Mouse (Mus musculus) left cerebral cortex, postnatal 14 days (tissue): Measurements from ENCODE around the gene Ncaph2. TPM values are rescaled to one million over a fixed set of nuclear protein-coding genes. Genes with fewer than 3 reads are reported as not detected.

ENCODE experiments used
- DNase-seq, 2 experiments: peaks; one replicate each; pipeline ENCODE4 v3.0.0; 2021 to 2022; ENCODE audit warnings: low spot score in 2 of 2, mixed read lengths in 1 of 2
- intact Hi-C: fragments of 180-260 bp; cut with DNase I; formaldehyde crosslinking; loops from one replicate; pipeline ENCODE4 v1.15.1; 2025
- long read RNA-seq, 2 experiments: library from polyadenylated mRNA; stranded (forward); transcript quantifications; one replicate each; pipeline ENCODE4 v2.0.0; 2021
- total RNA-seq, 2 experiments: library from RNA; stranded (reverse); gene quantifications; 2 replicates each; pipeline ENCODE4 v1.2.3; 2021

The Ncaph2 gene
- total RNA-seq, result 10 to 100 TPM; 80.2 to 81.3 TPM
- long read RNA-seq, experiment 1, transcript Ncaph2-209 (20 exons, 3,255 nt), result minor isoform, 18 of 118 reads
- long read RNA-seq, experiment 1, transcript Ncaph2-203 (20 exons, 3,302 nt), result minor isoform, 13 of 118 reads
- long read RNA-seq, experiment 1, transcript Ncaph2-202 (20 exons, 3,299 nt), result major isoform, 56 of 118 reads
- long read RNA-seq, experiment 1, transcript Ncaph2-201 (20 exons, 3,223 nt), result minor isoform, 6 of 118 reads
- long read RNA-seq, experiment 1, partial matches to known transcripts, result 13 of 118 reads
- long read RNA-seq, experiment 1, other reads (novel, unspliced or antisense), result 11 of 118 reads
- long read RNA-seq, experiment 2, transcript Ncaph2-209 (20 exons, 3,255 nt), result minor isoform, 11 of 108 reads
- long read RNA-seq, experiment 2, transcript Ncaph2-202 (20 exons, 3,299 nt), result major isoform, 54 of 108 reads
- long read RNA-seq, experiment 2, transcript Ncaph2-203 (20 exons, 3,302 nt), result minor isoform, 14 of 108 reads
- long read RNA-seq, experiment 2, partial matches to known transcripts, result 12 of 108 reads
- long read RNA-seq, experiment 2, other reads (novel, unspliced or antisense), result 15 of 108 reads

DNA sequence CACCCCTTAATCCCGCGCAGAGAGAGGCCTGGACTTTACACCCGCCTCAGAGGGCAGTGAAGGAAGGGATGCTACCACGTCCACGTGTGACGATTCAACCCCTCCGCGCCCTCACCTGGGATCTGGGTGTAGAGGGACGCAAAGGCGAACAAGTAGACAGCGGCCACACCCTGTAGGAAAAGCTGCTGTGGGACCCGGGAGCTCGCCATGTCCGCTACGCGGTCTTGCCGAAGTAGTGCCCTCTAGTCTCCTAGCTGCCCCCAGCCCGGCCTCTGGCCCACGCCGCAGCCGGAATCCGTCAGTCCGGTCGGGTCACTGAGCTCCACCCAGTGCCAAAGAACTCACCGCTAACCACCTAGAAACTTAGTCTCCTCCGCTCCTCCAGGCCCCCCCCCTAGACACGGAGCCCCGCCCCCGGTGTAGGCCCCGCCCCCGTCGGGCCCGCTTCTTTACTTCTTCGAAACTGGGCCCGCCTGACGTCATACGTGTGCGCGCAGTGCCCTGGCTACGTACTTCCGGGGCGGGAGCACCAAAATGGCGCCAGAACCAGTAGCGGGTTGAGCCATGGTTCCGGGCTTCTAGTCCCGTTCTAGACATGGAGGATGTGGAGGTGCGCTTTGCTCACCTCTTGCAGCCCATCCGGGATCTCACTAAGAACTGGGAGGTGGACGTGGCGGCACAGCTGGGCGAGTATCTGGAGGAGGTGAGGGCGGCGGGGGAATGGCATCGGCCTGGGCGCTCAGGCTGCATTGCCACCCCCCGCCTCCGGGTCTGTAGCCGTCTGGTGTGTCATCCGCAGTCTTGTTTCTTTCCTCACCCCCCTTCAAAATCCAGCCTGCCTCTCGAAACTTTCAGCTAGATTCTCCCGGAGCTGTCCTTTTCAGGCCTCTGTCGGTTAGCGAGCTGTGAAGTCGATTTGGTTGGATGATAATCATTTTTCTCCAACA lies at the start of gene Ncaph2, which contains the start of gene Lmf2:
Gene Ncaph2 (plus strand): TSS at position 479 of the 947 bp plus-strand sequence.
Gene Lmf2 (minus strand): TSS at position 419 of the 947 bp plus-strand sequence.
- intact Hi-C loops, result loop anchor here (5.0 kb wide), 1 partner anchor 43 kb away; no protein-coding TSS in a partner anchor
- DNase-seq, result peak; percentile 94

GRCm38 (mm10) chr15:89305966-89306365 lies 49.6 kb upstream of the Ncaph2 start:
- intact Hi-C loops, result no loop called here

DNA sequence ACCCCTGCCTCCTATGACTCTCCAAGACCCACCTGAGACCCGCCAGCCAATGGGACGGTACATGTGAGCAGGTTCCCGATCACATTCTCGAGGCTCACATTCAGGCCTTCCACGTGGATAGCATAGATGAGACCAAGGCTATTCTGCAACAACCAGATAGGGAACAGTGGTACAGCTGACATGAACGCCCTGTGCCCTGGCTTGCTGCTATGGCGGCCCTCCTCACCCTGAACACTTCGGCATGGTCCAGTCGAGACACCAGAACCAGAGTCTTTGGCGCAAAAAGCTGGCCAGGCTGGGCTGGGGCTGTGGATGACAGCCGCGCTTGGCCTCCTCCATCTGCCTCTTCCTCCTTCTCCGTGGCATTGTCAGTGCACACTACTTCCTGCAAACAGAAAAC lies 48.1 kb upstream of the Ncaph2 start:
- intact Hi-C loops, result no loop called here
- no peak for DNase-seq

More at GRCm38 (mm10) chr15:89305966-89306365, 49.6 kb upstream of the Ncaph2 start:
- DNase-seq, result no peak

GRCm38 (mm10) chr15:89308406-89309139 lies 46.9 kb upstream of the Ncaph2 start:
- DNase-seq, result no peak
- intact Hi-C loops, result no loop called here

- DNase-seq, result peak in 1 of 2 experiments; percentile 64
- intact Hi-C loops, result loop anchor here (5.0 kb wide), 1 partner anchor 47 kb away; the partner anchor contains the start of genes Lmf2 and Ncaph2
Observed at GRCm38 (mm10) chr15:89309962-89310498, 45.5 kb upstream of the Ncaph2 start.

DNA sequence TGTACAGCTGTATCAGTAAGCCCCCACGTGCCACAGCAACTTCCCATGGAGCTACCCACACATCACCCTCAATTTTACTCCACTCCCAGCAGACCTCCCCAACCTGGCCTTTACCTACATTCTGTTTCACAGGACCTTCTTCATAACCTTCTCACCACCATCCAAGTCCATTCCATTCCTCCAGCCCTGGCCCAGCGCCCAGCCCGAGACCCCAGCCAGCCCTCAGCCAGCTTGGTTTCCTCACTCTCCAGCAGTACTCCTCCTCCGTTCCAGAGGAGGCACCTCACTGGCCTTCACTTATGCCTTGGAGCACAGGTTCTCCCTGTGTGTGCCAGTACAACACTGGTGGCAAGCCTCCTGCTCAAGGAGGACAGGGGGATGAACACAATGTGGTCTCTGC lies 42.2 kb upstream of the Ncaph2 start:
- intact Hi-C loops, result loop anchor here (5.0 kb wide), 1 partner anchor 44 kb away; the partner anchor contains the start of genes Lmf2 and Ncaph2
- no peak for DNase-seq

DNA sequence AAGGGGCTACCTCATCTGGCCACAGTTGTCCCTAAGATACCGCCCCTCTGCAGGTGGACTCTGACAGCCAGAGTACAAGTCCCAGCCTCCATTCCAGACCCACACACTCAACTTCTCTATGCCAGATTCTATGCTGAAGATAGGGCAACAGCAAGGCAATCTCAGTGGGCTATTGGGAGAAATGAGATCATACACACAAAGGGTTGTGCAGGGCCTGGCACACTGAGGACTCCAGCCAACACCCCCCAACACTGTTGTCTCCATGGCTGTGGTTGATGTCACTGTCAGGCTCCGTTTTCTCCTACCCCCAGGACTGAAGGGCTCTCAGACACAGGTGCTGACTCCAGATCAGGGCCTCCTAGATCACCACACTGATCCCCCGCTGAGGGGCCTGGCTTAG lies 41.4 kb upstream of the Ncaph2 start:
- DNase-seq, result no peak
- intact Hi-C loops, result loop anchor here (5.0 kb wide), 1 partner anchor 43 kb away; the partner anchor contains the start of genes Lmf2 and Ncaph2

- intact Hi-C loops, result loop anchor here (5.0 kb wide), 1 partner anchor 43 kb away; the partner anchor contains the start of genes Lmf2 and Ncaph2
- DNase-seq, result no peak
Observed at GRCm38 (mm10) chr15:89314511-89315189, 40.9 kb upstream of the Ncaph2 start.

- DNase-seq, result peak; percentile 98
- intact Hi-C loops, result no loop called here
Observed at GRCm38 (mm10) chr15:89315190-89315731, 40.3 kb upstream of the Ncaph2 start, which contains the start of gene Sbf1. TSS of gene Sbf1 (minus strand) at chr15:89315311.

- intact Hi-C loops, result no loop called here
Observed at GRCm38 (mm10) chr15:89316146-89316545, 39.4 kb upstream of the Ncaph2 start.

GRCm38 (mm10) chr15:89321264-89321663 lies 34.3 kb upstream of the Ncaph2 start:
- intact Hi-C loops, result no loop called here
- DNase-seq, result no peak

More at GRCm38 (mm10) chr15:89316146-89316545, 39.4 kb upstream of the Ncaph2 start:
- no peak for DNase-seq

DNA sequence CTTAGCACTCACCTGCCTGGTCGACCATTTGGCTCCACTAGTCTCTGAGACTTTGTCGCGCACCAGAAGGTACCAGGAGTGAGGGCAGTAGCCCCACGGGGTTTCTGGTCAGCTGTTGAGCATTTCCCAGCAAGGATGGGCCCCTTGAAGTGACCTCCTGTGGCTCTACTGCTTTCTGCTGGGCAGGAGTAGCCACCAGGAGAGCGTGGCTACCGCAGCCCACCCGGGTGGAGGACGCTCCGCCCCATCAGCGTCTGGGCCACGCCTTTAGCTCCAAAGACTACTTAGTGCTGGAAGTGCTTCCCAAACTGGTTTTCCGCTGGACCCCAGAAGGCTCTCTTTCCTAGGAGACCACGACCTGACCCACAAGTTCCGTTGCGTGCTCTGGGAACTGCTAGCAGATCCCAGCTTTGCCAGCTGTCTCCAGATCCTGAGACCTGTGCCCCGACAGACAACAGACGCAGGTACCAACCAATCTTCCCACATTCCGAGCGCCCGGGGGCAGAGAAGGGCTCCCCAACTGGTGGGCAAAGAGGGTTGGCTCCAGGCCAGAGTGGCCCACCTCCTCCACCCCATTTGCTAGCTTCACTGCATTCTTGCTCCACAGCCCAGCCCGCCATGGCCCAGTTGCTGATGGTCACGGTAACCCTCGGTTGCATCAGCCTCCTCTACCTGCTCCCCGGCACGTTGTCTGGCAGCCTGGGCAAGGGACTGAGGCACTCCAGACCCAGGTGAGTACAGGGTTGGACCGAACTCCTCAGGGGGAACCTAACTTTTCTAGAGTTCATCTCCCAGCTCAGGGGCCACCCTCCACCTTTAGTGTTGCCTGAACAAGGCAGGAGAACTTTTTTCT lies 32.6 kb upstream of the Ncaph2 start, which contains the start of gene Adm2:
Gene Adm2 (plus strand): TSS at position 51 of the 853 bp plus-strand sequence.
- intact Hi-C loops, result no loop called here
- no peak for DNase-seq

DNA sequence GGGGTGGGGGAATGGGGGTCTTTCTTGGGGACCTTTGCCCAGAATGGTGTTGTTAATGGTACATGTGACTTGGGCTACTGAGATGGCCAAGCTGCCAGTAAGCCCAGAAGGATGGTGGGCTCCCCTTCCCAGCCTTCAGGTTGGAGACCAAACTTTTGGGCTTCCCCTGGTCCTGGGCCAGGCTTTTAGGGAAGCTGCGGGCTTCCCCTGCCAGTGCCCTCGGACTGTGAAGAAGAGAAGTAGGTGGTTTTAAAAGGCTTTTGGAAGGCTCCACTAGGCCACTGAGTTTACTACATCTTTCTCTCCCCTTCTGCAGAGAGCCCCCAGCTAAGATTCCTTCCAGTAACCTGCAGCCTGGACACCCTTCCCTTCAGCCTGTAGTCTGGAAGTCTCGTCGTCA lies 31.9 kb upstream of the Ncaph2 start:
- intact Hi-C loops, result no loop called here
- DNase-seq, result no peak

- intact Hi-C loops, result no loop called here
- no peak for DNase-seq
Observed at GRCm38 (mm10) chr15:89326441-89326840, 29.1 kb upstream of the Ncaph2 start.

- intact Hi-C loops, result no loop called here
- DNase-seq, result no peak
Observed at GRCm38 (mm10) chr15:89334271-89334670, 21.2 kb upstream of the Ncaph2 start, which contains the start of gene Miox. TSS of gene Miox (plus strand) at chr15:89334398.

DNA sequence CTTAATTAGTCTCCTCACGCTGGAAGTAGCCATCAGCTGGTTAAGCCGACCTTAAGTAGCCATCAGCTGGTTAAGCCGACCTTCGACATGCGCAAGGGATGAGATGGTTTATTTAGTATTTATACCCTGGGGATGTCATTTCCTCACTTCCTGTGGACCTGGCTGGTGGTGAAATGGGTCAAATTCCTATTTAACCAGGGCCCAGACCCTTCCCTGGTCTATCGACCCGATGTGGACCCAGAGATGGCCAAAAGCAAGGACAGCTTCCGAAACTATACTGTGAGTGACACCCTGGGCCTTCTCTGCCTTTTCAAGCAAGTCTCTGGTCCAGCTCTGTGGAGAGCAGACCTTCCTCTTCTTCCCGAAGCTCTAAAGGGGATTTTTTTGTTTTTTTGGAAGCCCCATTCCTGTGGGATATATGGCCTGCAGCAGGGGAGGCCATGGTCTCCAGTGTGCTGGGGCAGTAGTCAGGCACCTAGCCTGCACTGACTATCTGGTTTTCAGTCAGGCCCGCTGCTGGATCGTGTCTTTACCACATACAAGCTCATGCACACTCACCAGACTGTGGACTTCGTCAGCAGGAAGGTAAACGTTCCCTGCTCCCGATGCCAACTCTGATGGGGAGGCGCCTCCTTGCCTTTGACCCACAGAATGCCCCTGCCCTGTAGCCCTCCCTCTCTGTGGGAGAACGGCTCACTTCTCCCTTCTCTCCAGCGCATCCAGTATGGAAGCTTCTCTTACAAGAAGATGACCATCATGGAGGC lies 20.6 kb upstream of the Ncaph2 start:
- intact Hi-C loops, result no loop called here
- no peak for DNase-seq
